In genomic region chr1:194901826-194902225, GRCm38 (mm10) we compare ENCODE assay signal across 14 mouse cellular contexts.
"Had no signal": no experiment of that assay in that cellular context is flagged by ENCODE, and none has a peak within 500 bp of the region (broad histone marks: within the 10 kb centered on the region; RNA-seq: fewer than 3 reads in every experiment).

No protein-coding gene starts in this region.

- H3K36me3 ChIP-seq: limb, embryonic 12.5 days; limb, embryonic 15.5 days had no signal

- ATAC-seq: liver, postnatal 0 days; lung, postnatal 0 days had no signal

- DNase-seq: kidney, adult 9 months; kidney, postnatal 14 days; left cerebral cortex, postnatal 4 days; liver, postnatal 0 days; lung, embryonic 14.5 days; midbrain, embryonic 14.5 days; thymus, adult 2 months; thymus, postnatal 14 days; thymus, postnatal 4 days had no signal

- H3K27me3 ChIP-seq: limb, embryonic 12.5 days; limb, embryonic 15.5 days had no signal

- H3K9ac ChIP-seq: limb, embryonic 12.5 days; limb, embryonic 15.5 days; liver, embryonic 14.5 days; liver, postnatal 0 days; lung, embryonic 14.5 days had no signal

- H3K27ac ChIP-seq: limb, embryonic 12.5 days; limb, embryonic 15.5 days; liver, embryonic 14.5 days; stomach, postnatal 0 days had no signal

- H3K9me3 ChIP-seq: limb, embryonic 12.5 days; limb, embryonic 15.5 days had no signal

- H3K4me3 ChIP-seq: limb, embryonic 12.5 days; limb, embryonic 15.5 days had no signal

- H3K4me1 ChIP-seq: limb, embryonic 12.5 days; limb, embryonic 15.5 days had no signal
